Mouse (Mus musculus) granulocyte monocyte progenitor cell, adult 5-6 weeks (primary cell): ENCODE results near the gene Mamld1. TPM values are rescaled to one million over a fixed set of nuclear protein-coding genes. Genes with fewer than 3 reads are reported as not detected.
"Not testable (repeated sequence)": the region's sequence is repeated elsewhere in the genome, so short reads cannot be mapped to it uniquely, and the experiment has no call there.

ENCODE experiments used
- ATAC-seq: replicated peaks from 2 replicates; pipeline ENCODE4 v1.8.0; 2016; ENCODE audit warnings: mild to moderate bottlenecking, moderate TSS enrichment, inconsistent platforms; ENCODE audit not compliant: poor library complexity, severe bottlenecking
- total RNA-seq, 2 experiments: library from RNA; stranded (forward) in 1 of 2; stranded (reverse) in 1 of 2; fragments of 200-712, 200-1000 nt in 1 of 2; fragments of >200 nt in 1 of 2; fragmentation: Nextera tagmentation in 1 of 2; gene quantifications; 2 replicates each; pipeline ENCODE4 v1.2.3; 2014 to 2017

The Mamld1 gene
- 0.04 TPM in 1 of 2 replicates, not detected in the other for total RNA-seq (2014; fragmentation: Nextera tagmentation)
- total RNA-seq (2017), result 0.17 TPM in 1 of 2 replicates, not detected in the other

DNA sequence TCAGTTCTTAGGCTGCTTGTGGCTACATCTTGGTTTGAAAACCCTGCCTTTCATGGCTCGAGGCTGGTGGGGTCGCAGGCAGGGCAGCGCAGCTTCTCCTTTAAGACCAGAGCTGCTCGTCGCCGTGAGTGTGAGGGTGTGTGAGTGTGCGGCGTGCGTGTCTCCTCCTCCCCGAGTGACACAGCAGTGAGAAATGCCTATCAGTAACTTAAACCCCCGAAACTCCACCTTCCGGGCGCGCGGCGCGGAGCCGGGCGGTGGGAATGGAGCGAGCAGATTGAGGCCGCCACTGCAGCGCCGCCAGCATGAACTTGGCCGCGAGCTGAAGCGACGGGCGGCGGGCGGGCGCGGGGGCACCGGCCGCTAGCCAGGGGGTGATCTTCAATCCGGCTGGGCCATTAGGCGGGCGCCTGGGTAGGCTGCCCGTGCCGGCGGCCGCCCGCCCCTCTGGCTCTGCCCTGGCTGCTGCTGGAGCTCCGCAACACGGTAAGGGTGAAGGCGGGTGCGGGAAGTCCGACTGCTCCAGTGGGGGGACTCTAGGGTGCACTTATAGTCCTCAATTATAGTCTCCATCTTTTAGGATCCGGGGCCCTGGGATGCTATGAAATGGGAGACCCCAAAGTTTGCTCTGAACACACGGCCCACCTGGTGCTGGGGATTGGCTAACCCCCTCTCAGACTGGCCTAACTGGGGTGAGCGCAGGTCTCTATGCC is at the start of gene Mamld1:
Gene Mamld1 (plus strand): TSS at position 393 of the 713 bp plus-strand sequence.
- ATAC-seq, result peak; percentile 54

DNA sequence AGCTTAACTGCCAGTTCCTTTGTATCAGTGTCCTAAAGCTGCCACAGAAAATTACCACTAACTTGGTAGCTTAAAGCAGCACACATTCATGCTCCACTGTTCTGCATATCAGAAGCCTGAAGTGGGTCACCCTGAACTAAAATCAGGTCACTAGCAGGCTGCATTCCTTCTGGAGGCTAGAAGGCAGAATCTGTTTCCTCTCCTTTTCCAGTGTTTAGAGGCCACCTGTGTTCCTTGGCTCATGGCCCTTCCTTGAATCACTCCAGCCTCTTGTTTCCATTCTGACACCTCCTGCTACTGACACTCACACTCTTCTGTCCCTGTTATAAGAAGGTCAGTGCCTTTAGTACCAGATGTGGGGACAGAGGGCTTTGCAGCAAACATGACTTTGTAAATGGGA is 25.3 kb upstream of the Mamld1 start:
- no peak for ATAC-seq

DNA sequence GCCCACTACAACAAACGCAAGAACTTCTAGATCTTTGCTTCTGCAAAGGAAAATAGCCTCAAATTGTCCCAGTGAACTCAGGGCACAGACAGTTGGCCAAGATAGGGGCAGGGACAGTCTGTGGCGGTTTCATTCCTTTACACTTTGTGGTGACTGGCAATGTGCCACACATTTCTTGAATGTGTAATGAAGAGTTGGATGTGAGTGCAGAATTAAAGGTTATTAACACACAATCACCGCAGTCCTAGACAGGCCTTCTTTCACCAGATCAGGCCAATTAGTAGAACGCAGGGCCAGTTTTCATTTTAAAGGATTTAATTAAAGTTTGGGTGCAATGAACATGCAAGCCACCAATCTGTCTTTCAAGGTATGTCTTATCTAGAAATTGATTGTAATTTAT is 22.0 kb upstream of the Mamld1 start:
- ATAC-seq, result no peak

DNA sequence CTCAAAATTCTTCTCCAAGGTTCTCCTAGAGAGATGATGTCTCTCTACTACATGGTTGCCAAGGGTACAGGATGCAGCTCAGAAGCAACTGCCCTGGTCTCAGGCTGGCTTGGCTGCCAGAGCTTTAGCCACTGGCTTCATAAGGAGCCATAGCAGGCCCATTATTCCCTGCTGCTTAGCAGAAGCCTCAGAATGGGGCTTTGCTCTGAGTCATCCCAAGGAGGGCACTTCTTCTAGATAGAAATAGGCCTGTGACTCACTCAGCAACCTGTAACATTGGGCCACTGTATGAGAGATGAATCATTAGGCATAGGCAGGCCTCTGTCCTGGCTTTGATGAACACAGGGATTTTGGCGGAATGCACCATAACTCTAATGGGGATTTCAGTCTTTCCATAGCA is 21.1 kb upstream of the Mamld1 start:
- not testable (repeated sequence) for ATAC-seq

DNA sequence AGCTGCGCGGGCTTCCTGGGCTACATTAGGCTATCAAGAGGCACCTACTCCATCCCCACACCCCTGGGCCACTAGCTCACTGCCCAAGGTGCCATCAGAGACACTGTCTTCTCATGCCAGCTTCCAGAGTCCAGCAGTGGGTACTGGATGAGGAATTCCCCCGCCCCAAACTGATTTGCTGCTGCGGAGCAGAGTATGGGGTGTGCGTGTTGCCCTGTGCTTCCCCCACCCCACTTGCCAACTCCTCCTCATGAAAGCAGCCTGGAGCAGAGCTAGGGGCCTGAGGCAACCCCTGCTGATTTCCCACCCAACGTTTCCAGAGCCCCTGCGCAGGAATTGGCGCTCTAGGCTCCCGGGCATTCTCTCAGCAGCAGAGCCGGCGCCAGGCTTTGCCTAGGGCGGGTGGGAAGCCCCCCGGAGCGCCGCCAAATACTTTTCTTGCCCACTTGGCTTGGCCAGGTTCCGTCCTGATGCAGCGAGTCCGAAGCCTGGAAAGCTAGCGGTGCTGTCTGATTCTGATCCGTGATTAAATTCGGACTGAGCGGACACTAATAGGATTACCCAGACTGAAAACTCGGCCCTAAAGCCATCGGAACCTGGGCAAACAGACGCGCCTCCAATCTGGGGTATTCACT is 738 bp downstream of the Mamld1 start:
- ATAC-seq, result no peak

DNA sequence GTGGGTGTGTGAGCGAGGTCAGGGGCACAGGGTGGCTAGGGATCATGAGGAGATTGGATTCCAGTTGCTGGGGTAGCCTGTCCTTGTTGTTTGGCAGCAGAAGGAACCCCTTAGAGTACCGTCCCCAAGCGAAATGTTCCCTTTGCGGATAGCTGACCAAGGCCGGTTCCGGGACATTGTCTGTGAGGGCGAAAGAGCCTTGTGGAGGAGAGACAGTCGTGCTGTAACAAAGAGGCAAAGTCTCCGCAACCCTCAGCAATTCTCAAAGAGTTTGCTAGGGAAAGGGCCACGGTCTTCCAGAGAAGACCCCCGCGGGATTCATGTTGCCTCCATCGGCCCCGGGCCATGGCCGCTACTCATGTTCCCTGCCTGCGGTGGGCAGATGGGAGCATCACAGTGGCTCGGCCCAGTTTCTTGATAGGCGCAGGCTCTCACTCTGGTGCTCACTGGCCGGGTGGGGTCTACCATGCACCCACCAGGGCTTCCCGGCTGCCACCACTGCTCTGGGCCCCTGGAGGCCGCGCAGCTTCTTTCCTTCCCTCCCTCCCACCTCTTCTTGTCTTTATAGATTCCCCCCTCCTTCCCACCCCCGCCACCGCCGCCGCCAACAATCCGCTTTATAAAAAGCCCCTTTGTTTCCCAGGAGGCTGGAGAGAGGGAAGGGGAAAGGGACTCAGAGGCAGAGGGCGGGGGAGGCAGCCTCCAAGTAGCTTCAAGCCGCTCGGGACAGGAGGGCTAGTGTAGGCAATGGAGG is 1.5 kb downstream of the Mamld1 start:
- ATAC-seq, result 0 out of 2 replicates have a peak, but pooled peaks have one; percentile 1

DNA sequence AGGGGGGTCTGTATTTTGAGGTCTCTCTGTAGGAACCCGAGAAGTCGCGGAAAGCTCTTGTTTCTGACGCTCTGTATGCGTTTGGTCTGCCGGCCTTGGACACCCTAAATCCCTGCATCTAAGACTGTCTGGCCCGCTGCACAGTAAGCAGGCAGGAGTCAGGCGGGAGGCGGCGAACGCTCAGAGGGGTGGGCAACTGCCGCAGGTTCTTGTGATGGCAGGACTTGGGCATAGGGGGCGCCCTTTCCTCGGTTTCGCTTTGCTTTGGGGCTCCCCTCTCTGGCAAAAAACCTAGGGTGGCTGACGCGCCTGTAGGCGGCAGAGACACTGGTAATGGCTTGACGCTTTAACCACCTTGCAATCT is 2.0 kb downstream of the Mamld1 start:
- peak; percentile 58 for ATAC-seq

DNA sequence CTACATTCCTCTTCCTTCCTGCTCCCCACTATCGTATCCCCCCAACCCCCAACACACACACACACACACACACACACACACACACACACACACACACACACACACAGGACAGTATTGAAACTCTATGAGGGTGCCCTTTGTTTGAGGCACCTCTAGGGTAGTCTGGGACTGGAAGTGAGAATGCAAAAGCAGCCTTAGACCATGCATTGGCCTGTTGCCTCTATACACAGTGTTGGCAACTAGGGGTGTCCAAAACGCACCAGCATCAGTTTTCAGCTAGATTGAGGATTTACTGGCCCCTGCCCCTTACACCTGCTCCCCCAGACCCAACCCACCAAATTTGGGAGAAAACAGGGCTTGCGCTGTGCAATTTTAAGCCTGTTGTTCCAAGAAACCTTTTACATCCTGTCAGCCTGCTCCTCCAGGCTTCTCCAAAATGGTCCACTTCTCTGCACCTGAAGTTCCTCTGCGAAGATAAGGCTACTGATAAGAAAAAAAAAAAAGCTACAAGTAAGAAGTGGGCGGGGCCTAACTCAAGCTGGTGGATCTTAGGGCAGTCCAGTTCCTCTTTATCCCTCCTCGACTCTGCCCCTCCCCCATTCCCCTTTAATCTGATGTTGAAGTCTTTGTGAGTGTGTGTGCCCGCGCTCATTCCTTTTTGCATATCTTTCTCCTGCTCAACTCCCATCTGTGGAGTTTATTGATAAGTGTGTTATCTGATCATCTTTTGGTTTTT is 2.6 kb downstream of the Mamld1 start:
- peak; percentile 53 for ATAC-seq

DNA sequence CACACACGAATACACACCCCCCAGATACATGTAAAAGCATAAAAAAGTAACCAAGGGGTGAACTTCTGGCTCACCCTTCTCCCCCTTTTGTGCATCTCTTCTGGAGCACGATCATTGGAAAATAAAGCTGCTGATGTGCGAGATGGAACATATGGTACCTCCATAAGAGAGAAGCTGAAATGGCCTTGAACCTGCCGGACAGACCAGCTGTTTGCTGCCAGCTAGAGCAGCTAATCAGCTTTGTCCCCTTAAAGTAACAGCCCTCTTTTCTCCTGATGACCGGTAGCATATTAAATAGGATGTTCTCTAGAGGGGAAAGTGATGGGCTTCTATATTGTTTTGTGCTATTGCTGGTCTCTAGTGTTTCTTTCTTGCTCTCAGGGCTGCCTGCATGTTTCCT is 3.2 kb downstream of the Mamld1 start:
- ATAC-seq, result no peak

DNA sequence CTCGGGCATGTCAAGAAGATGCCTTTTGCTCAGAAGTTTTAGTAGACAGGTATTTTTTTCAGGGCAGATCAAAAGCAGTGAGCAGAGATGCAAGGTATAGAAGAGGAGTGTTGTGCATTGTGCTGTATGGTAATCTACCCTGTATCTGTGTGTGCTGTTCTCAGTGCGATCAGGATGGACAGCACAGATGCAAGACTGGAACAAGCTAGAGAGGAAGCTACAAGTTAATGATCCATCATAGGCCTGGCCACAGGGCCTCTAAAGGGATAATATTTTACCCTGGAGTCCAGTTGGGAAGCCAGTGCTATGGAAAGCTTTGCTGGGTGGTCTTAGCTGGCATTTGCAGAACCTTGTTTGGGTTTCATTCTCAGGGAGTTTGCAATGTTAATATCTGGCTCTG is 6.9 kb downstream of the Mamld1 start:
- ATAC-seq, result no peak

DNA sequence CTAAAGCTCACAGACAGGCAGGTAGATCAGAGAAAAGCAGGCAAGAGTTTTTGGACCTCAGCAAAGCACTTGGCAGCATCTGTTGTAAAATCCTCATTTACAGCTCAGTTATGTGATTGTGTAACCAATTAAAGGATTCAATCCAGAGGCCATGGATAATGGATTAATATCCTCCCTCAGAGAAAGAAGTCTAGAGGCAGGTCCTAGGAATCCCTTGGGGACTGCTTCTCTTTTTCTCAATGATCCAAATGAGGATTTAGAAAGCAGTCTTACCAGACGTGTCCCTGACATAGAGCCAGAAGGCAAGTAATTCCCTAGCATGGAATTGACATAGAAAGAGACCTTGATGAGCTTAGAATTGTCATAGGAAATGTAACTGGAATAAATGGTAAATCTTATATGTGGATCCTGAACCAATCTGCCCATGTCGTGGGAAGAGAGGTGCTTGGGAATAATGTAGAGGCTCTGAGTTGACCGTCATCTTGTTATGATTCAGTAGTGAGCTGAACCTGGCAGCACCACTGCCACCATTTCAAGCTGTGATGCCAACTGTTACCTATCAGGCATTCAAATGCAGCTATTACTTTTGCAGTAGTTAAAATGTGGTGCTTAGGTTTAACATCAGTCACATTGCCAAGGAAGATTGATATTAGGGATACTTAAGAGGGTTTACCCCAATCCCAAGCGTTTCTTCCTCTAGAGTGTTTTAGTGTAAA is 35.2 kb downstream of the Mamld1 start:
- ATAC-seq, result no peak

DNA sequence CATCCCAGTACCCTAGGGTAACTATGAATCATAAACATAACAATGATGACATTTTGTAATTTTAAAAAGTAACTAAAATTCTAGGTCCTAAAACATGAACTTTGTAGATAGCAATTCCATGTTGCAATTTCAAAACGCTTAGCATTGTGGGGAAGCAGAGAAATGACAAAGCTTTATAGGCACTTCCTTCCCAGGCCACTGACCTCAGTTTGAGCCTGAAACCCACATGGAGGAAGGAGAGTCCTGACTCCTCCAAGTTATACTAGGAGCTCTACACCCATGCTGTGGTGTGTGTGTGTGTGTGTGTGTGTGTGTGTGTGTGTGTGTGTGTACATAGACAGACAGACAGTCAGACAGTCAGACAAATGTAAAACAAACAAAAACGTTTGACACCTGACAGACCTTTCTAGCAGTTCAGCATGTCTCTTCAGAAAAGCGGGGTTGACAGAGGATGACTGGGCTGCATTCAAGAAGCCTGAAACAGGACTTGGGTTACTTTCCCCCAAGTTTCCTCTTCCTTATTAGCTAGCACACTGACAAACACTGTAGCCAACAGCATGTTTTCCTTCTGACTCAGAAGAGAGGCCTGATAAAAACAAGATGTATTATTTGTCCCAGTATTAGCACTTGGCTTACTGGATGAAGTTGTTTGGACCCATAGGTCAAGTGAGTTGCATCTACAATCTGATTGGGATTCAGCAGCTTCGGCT is 37.5 kb downstream of the Mamld1 start:
- ATAC-seq, result peak; percentile 85

DNA sequence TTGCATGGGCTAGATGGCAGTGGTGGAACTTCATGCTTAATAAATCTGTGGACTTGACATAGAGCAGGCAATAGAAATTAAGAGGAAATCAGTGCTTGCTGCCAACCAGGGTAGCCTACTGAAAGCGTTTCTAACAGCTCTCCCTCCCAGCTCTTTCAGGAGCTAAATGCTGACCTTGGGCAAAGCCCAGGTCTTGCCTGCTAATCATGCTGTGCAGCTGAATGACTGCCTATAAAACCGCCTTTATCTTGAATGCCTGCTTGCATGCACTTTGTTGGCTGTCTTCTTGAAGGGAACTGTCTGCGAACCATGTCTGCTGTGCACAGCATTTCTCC is 38.0 kb downstream of the Mamld1 start:
- no peak for ATAC-seq

DNA sequence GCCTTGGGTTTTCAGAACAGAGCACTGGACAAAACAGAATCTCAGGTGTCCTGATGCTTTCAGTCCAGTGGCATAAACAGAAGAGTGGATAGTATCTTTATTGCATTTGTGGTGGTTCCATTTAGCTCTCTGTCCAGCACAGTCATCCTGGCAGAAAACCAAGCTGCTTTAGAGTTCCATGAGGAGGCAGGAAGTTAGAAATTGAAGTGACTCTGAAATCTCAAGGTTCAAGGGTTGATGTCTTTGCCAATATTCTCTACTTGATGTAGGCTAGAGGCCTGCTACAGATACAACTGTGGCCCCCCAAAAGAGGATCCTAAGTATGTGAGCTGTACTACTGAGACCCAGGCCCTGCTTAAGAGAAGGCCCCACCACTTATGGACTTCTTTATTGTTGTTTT is 55.8 kb downstream of the Mamld1 start:
- ATAC-seq, result no peak

DNA sequence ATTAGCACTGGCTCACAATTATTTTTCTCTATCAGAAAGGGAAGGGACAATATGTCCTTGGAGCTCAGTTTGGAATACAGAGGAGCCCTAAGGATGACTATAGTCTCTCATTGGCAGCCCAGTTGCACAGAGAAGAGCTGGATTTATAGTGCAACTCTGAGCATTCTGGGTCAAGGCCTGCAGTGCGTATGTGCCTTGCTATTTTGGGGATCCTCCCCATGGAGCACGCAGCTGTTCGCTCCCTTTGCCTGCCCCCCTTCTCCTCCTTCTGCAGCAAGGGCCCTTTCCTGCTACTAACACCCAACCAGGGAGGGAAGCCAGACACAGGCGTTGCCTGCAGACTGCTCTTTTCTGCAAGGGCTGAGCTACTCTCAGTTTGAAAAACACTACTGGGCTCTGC is 56.3 kb downstream of the Mamld1 start:
- ATAC-seq, result no peak

DNA sequence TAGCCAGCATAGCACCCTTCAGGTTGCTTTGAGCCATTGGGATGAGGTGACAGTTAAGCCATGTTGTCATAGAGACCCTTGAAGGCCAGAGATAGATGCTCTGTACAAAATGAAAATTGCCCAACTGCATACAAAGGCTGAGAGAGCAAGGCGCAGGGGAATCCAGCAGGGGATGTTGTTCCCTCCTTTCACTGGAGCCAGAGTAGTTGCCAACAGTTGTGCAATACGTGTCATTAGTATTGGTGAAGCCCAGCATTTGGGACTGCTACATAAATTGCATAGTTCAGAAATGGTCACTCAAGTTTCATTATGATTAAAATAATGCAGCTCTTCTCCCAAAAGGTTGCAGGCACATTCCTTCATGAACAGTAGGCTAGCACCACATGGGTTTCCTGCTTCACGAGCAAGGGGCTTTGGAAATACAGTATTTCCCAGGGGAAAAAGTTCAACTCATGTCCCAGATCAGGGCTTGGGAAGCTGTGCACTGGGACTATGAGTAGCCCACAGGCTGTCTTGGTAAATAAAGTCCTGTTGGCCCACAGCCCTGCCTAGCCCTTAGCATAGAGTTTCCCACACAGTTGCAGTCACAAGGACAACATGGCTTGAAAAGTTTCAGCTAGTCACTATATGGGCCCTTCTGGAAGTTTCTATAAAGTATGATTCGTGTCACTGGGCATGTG is 58.1 kb downstream of the Mamld1 start:
- ATAC-seq, result no peak; the same call in 1 of the 2 replicates

DNA sequence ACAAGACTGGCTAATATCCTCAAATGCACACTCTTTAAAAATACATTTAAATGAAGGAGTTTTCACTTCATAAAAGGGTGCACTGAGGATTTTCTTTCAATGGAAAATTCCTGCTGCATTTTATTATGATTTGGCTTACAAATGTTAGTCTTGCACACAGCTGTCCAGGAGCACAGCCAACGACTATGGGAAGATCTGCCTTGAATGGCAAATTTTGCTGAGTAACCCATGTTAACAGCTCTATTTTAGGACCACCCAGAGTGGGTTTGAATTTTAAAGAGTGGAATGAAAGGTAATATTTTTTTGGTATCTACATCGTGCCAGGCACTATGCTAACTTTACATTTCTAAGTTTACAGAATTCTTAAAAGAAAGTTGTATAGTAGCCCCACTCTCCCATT is 60.3 kb downstream of the Mamld1 start:
- no peak for ATAC-seq

DNA sequence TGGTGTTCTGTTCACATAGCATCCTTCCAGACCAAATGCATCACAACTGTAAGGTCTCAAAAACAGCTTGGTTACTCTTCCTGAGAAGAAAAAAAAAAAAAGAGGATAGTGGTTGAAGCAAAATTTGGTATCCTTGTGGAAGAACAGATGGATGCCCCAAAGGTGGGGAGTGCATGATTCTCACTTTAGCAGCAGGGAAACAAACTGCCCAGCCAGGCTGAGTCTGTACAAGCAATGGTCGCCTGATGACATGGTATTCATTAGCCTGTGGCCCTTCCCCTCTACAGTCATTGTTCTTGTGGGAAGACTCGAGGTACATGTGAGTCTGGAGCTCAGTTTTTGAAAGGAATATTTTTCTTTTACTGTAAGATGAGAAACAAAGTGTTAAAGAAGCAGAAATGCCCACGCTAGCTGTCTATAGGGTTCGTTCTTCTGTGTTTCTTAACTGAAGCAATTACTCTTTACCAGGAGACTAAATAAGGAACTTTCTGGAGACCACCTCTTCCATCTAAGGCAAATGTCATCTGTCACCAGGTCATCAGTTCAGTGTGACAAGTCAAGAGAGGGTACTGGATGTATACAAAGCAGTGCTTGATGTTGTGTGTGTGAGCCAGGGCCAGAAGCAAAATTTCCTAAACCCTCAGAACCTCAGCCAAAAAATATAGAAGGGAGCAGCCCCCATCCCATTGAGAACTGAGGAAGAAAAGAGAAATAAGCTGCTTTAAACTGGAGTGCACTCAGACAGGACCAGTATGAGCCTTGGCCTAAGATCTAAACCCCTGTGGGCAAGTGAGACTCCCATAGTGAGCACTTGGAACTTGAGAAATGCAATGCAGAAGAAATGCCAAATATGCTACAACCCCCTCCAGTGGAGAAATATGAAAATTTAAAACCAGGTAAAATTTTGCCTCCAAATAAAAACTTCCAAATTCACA is 72.6 kb downstream of the Mamld1 start:
- ATAC-seq, result no peak
